Mouse (Mus musculus): ENCODE results near the gene Ambra1.

DNA sequence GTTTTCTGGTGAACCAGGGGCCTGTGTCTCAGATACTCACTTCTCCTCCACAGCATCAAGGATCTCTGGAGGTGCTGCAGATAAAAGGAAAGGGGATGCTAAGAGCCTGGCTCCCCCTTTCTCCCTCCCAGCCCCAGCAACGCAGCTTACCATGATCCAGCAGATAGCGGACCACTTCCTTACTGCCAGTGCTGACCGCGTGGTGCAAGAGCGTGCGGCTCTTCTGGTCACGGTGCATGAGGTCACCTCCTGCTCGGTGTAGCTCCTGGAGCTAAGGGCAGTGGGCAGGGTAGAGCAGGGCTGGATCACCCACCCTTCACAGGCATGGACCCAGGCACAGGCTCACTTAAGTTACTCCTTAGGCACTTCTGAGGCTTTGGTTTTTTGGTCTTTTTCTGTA, 204.1 kb downstream of the Ambra1 start:
- TF ChIP-seq CTCF (IDR thresholded peaks at IDR 0.05; ENCODE audit: borderline replicate concordance, extremely low read depth, insufficient read depth, insufficient read length) (no peak), POLR2A (IDR thresholded peaks at IDR 0.05; ENCODE audit: borderline replicate concordance, extremely low read depth, insufficient read depth, insufficient read length, poor library complexity, severe bottlenecking) (no peak)
